Mouse (Mus musculus) brain, embryonic 14.5 days (tissue): ENCODE results near the gene Cnih3.

Source experiments
- CTCF ChIP-seq: fragments of 200-500 bp; IDR thresholded peaks from 2 replicates; pipeline ENCODE4 v1.5.1; 2012; ENCODE audit warnings: inconsistent platforms, mild to moderate bottlenecking, moderate library complexity, borderline replicate concordance; ENCODE audit not compliant: insufficient read depth, insufficient read length; ENCODE audit errors: extremely low read depth
- POLR2A ChIP-seq: fragments of 200-500 bp; IDR thresholded peaks from 2 replicates; pipeline ENCODE4 v1.6.1; 2012; ENCODE audit warnings: mild to moderate bottlenecking, inconsistent platforms, borderline replicate concordance; ENCODE audit not compliant: poor library complexity, insufficient read depth, insufficient read length, severe bottlenecking; ENCODE audit errors: extremely low read depth

GRCm38 (mm10) chr1:181365376-181365775 lies 12.9 kb downstream of the Cnih3 start:
- no peak for TF ChIP-seq CTCF
- TF ChIP-seq POLR2A: no peak
